ENCODE assay signal across 8 mouse cellular contexts in genomic region chr7:98341475-98341874, GRCm38 (mm10). TPM values are rescaled to one million over a fixed set of nuclear protein-coding genes. Genes with fewer than 3 reads are reported as not detected.
DNase-seq lines count a peak whose midpoint lies in the region; ATAC-seq lines count a peak whose summit lies in the region.

No protein-coding gene starts in this region.

- no peak overlapping the region for H3K27ac ChIP-seq in hindbrain, embryonic 12.5 days

- H3K4me1 ChIP-seq in hindbrain, embryonic 12.5 days = peaks cover 5% of the 10 kb centered on the region; the same call in 1 of the 2 replicates

- peaks cover 7% of the 10 kb centered on the region for H3K27me3 ChIP-seq in hindbrain, embryonic 12.5 days

- peak overlapping the region; percentile 30 for H3K4me3 ChIP-seq in hindbrain, embryonic 12.5 days

- peak; percentile 65 for ATAC-seq in hindbrain, embryonic 12.5 days (ENCODE audit: low FRiP score)

- peak overlapping the region; percentile 62; the same call in 1 of the 2 replicates for H3K9ac ChIP-seq in hindbrain, embryonic 12.5 days

- H3K9me3 ChIP-seq in hindbrain, embryonic 12.5 days (replicated peaks) = no peaks in the 10 kb centered on the region

- no peaks in the 10 kb centered on the region for H3K36me3 ChIP-seq in hindbrain, embryonic 12.5 days

- DNase-seq in Muller cell, postnatal 12 days (ENCODE audit: inconsistent ontology term) = peak; percentile 84
- peak; percentile 42 for DNase-seq in cerebellum, adult 9-11 months
- DNase-seq in frontal cortex, postnatal 10 days (ENCODE audit: low spot score in 2 of 2) = peak; percentile 33 to 78
- peak; percentile 81 to 86 for DNase-seq in layer of hippocampus, postnatal 14 days (ENCODE audit: low spot score in 2 of 2)
- peak; percentile 94 for DNase-seq in lung, postnatal 10 days
- peak; percentile 85 for DNase-seq in ovary, postnatal 14 days (ENCODE audit: low spot score)
- peak; percentile 62 to 85 for DNase-seq in thymus, postnatal 10 days (ENCODE audit: low spot score in 2 of 2)

- H3K4me2 ChIP-seq in hindbrain, embryonic 12.5 days (replicated peaks) = peak overlapping the region; percentile 57

- 1% methylated on average over 13 of the region's 13 CpGs for WGBS in hindbrain, embryonic 12.5 days

RNA-seq across cellular contexts. Expression of gene Tsku, which starts 19.7 kb away (rescaled TPM):
- 9.0 and 10.3 TPM in 2 replicates for polyA plus RNA-seq in hindbrain, embryonic 12.5 days (2016; fragmentation: Nextera tagmentation; extraction: Ambion mirVana)
- total RNA-seq in layer of hippocampus, postnatal 14 days (2021) = 1 to 10 TPM; 3.8 to 4.1 TPM

RNA-seq across cellular contexts. Expression of gene Acer3, which starts 20.5 kb away (rescaled TPM):
- polyA plus RNA-seq in hindbrain, embryonic 12.5 days (2016; fragmentation: Nextera tagmentation; extraction: Ambion mirVana) = 14.9 and 15.8 TPM in 2 replicates
- 10 to 100 TPM; 14.6 to 20.0 TPM for total RNA-seq in layer of hippocampus, postnatal 14 days (2021)

Comparison
In these comparisons a context has a peak if more than half of its experiments do, and no peak if none do; other contexts are left out.
1. DNase-seq: peak in every context shown above with its lines; median percentile 94 in lung, postnatal 10 days; 85 in ovary, postnatal 14 days; 84 in Muller cell, postnatal 12 days; 84 in layer of hippocampus, postnatal 14 days; 74 in thymus, postnatal 10 days; 56 in frontal cortex, postnatal 10 days; 42 in cerebellum, adult 9-11 months.